Mouse (Mus musculus): ENCODE measurements at regions not wholly inside any gene's neighbourhood (a gene's known extent, or its start where the extent isn't known, plus 50 kb on each side); places are given as distances from the start of the nearest gene placed in this dataset.
A peak's percentile ranks its signal among the peaks of the same experiment; 100 is the strongest.

GRCm38 (mm10) chr14:71241655-71242390 is 642.2 kb upstream of the Fam160b2 start:
- Histone ChIP-seq H3K4me3 (ENCODE audit: low read depth, low read length) (no peak overlapping the region), H3K27ac (ENCODE audit: low read depth, low read length) (no peak overlapping the region), H3K9me3 (ENCODE audit: control insufficient read depth, low read length) (no peaks in the 10 kb centered on the region), H3K4me1 (replicated peaks; ENCODE audit: control insufficient read depth, insufficient read depth, low read length) (no peaks in the 10 kb centered on the region), H3K36me3 (ENCODE audit: control insufficient read depth, insufficient read depth, low read length) (no peaks in the 10 kb centered on the region), H3K27me3 (replicated peaks; ENCODE audit: control insufficient read depth, insufficient read depth, low read length) (no peaks in the 10 kb centered on the region), H3K9ac (ENCODE audit: low read depth, low read length) (no peak overlapping the region), H3K4me2 (no peak overlapping the region)
- 69% methylated on average over 10 of the region's 10 CpGs for WGBS
- no peak for ATAC-seq (replicated peaks; ENCODE audit: low FRiP score)
- no peak for DNase-seq (ENCODE audit: low spot score)

DNA sequence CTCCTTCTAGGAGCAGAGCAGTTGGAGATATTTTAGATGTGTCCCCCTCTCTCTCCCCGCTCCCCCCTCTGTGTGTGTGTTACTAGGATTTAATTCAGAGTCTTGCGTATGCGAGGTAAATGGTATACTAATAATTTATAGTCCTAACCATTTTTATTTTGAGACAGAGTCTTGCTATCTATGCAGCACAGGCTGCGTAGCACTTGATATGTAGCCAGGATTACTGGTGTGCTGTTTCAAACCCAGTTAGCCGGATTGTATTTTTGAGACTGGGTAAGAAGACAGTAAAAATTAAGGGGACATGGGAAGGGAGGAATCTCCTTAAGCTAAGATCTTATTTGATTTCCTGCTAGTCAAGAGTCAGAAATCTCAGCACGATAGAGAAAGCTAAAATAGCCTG is 636.6 kb upstream of the Fam160b2 start:
- H3K4me1 ChIP-seq (replicated peaks; ENCODE audit: control insufficient read depth, insufficient read depth, low read length), result peaks cover 6% of the 10 kb centered on the region; the same call in 1 of the 2 replicates
- H3K4me3 ChIP-seq (ENCODE audit: low read depth, low read length), result no peak overlapping the region
- no peaks in the 10 kb centered on the region for H3K27me3 ChIP-seq (replicated peaks; ENCODE audit: control insufficient read depth, insufficient read depth, low read length)
- no peak for ATAC-seq (replicated peaks; ENCODE audit: low FRiP score)
- H3K9ac ChIP-seq (ENCODE audit: low read depth, low read length), result no peak overlapping the region
- H3K9me3 ChIP-seq (ENCODE audit: control insufficient read depth, low read length), result no peaks in the 10 kb centered on the region
- H3K4me2 ChIP-seq, result no peak overlapping the region
- DNase-seq (ENCODE audit: low spot score), result no peak
- H3K27ac ChIP-seq (ENCODE audit: low read depth, low read length), result no peak overlapping the region
- WGBS, result 79% methylated on average over 6 of the region's 6 CpGs
- H3K36me3 ChIP-seq (ENCODE audit: control insufficient read depth, insufficient read depth, low read length), result no peaks in the 10 kb centered on the region

DNA sequence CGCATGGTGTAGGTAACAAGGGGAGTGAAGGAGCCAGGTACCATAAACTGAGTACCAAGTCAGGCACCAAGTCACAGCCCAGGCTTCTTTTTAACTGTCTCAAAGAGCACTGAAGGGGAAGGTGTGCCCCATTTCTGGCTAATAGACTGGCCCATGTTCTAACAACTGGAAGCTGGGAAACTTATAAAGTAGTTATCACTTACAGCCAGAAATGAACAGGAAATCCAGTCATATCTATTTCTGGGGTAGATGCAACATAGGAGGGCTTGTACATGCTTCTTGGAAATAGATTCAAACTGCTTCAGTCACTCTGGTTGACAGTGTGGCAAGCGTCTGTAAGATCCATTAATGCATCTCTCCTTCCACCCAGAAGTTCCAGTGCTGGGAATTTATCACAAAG is 635.3 kb upstream of the Fam160b2 start:
- DNase-seq (ENCODE audit: low spot score) (no peak), ATAC-seq (replicated peaks; ENCODE audit: low FRiP score) (peak; percentile 45; the same call in 1 of the 2 replicates)
- H3K9me3 ChIP-seq (ENCODE audit: control insufficient read depth, low read length), result no peaks in the 10 kb centered on the region
- H3K4me2 ChIP-seq, result no peak overlapping the region
- H3K4me1 ChIP-seq (replicated peaks; ENCODE audit: control insufficient read depth, insufficient read depth, low read length), result peaks cover 6% of the 10 kb centered on the region; the same call in 1 of the 2 replicates
- H3K36me3 ChIP-seq (ENCODE audit: control insufficient read depth, insufficient read depth, low read length), result no peaks in the 10 kb centered on the region
- no peak overlapping the region for H3K4me3 ChIP-seq (ENCODE audit: low read depth, low read length)
- H3K27ac ChIP-seq (ENCODE audit: low read depth, low read length), result no peak overlapping the region
- no peak overlapping the region for H3K9ac ChIP-seq (ENCODE audit: low read depth, low read length)
- WGBS, result 60% methylated on average over 2 of the region's 2 CpGs
- no peaks in the 10 kb centered on the region for H3K27me3 ChIP-seq (replicated peaks; ENCODE audit: control insufficient read depth, insufficient read depth, low read length)

- no peak overlapping the region for H3K4me2 ChIP-seq
- H3K27ac ChIP-seq (ENCODE audit: low read depth, low read length), result no peak overlapping the region
- ATAC-seq (replicated peaks; ENCODE audit: low FRiP score), result no peak
- peaks cover 8% of the 10 kb centered on the region; the same call in 1 of the 2 replicates for H3K4me1 ChIP-seq (replicated peaks; ENCODE audit: control insufficient read depth, insufficient read depth, low read length)
- H3K36me3 ChIP-seq (ENCODE audit: control insufficient read depth, insufficient read depth, low read length), result no peaks in the 10 kb centered on the region
- H3K27me3 ChIP-seq (replicated peaks; ENCODE audit: control insufficient read depth, insufficient read depth, low read length), result no peaks in the 10 kb centered on the region
- DNase-seq (ENCODE audit: low spot score), result no peak
- WGBS, result 47% methylated on average over 2 of the region's 2 CpGs
- H3K9ac ChIP-seq (ENCODE audit: low read depth, low read length), result no peak overlapping the region
- no peak overlapping the region for H3K4me3 ChIP-seq (ENCODE audit: low read depth, low read length)
- H3K9me3 ChIP-seq (ENCODE audit: control insufficient read depth, low read length), result no peaks in the 10 kb centered on the region
These were observed 634.6 kb upstream of the Fam160b2 start for GRCm38 (mm10) chr14:71234276-71234675.

DNA sequence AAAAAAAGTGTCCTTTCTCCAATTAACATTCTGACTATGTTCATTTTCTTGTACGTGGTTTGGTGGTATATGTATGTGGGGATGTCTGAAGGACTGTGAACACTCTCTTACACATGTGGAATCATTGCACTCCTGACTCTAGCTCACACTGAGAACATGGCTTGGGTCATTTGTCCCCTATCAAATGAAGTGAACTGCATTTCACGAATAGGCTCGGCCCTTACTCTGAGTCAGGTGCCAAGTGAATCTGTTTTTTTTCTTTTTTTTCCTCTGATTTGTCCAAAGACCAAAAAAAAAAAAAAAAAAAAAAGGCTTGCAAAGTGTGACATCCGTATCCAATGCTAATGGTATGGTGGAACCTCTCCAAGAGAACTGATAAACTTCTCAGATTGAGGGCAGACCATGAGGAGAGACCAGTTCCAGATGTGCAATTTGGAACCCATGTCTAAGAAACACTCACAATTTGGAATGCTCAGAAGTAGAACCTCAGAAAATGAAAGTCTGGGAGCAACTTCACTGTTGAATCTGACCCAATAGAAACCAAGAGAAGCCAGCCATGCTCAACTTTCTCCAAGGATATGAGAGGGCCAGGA is 631.7 kb upstream of the Fam160b2 start:
- H3K9ac ChIP-seq (ENCODE audit: low read depth, low read length), result no peak overlapping the region
- no peak overlapping the region for H3K27ac ChIP-seq (ENCODE audit: low read depth, low read length)
- no peak overlapping the region for H3K4me3 ChIP-seq (ENCODE audit: low read depth, low read length)
- 89% methylated on average over 4 of the region's 4 CpGs for WGBS
- no peaks in the 10 kb centered on the region for H3K9me3 ChIP-seq (ENCODE audit: control insufficient read depth, low read length)
- DNase-seq (ENCODE audit: low spot score) (no peak), ATAC-seq (replicated peaks; ENCODE audit: low FRiP score) (no peak)
- H3K36me3 ChIP-seq (ENCODE audit: control insufficient read depth, insufficient read depth, low read length), result no peaks in the 10 kb centered on the region
- H3K4me2 ChIP-seq, result no peak overlapping the region
- peaks cover 8% of the 10 kb centered on the region; the same call in 1 of the 2 replicates for H3K4me1 ChIP-seq (replicated peaks; ENCODE audit: control insufficient read depth, insufficient read depth, low read length)
- no peaks in the 10 kb centered on the region for H3K27me3 ChIP-seq (replicated peaks; ENCODE audit: control insufficient read depth, insufficient read depth, low read length)

DNA sequence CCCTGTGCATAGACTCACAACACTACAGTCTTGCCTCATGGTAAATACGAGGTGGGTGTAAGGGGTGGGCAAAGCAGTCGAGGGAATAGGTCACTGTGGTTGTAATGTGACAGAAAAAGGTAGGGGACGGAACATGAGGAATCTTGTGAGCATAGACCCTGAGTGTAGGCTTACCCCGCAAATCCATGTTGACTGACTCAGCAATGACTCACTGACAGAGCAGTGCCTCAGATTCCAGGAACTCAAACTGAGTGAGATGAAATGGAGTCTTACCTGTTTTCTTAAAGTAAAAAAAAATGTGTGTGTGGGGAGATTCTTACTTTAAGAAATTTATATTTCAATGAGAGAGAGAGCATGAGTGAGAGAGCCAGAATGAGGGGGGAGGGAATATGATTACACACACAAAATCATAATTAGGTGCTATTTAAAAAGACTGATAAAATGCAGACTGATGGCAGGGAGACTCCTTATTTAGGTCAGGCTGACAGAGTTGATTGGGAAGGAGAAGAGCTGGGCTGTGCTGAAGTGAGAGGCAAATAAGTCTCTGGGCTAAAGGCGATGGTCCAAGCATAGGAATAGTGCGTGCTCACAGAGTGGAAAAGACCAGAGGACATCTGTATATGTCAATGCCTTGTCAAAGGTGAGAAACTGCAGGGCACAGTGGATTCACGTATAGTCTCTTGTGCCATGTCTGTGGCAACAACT is 631.0 kb upstream of the Fam160b2 start:
- Histone ChIP-seq H3K27me3 (replicated peaks; ENCODE audit: control insufficient read depth, insufficient read depth, low read length) (no peaks in the 10 kb centered on the region), H3K4me1 (replicated peaks; ENCODE audit: control insufficient read depth, insufficient read depth, low read length) (peaks cover 8% of the 10 kb centered on the region; the same call in 1 of the 2 replicates), H3K4me3 (ENCODE audit: low read depth, low read length) (no peak overlapping the region), H3K4me2 (no peak overlapping the region), H3K9ac (ENCODE audit: low read depth, low read length) (no peak overlapping the region), H3K9me3 (ENCODE audit: control insufficient read depth, low read length) (no peaks in the 10 kb centered on the region), H3K27ac (ENCODE audit: low read depth, low read length) (no peak overlapping the region), H3K36me3 (ENCODE audit: control insufficient read depth, insufficient read depth, low read length) (no peaks in the 10 kb centered on the region)
- no peak for ATAC-seq (replicated peaks; ENCODE audit: low FRiP score)
- DNase-seq (ENCODE audit: low spot score), result no peak
- WGBS, result 80% methylated on average over 7 of the region's 7 CpGs

DNA sequence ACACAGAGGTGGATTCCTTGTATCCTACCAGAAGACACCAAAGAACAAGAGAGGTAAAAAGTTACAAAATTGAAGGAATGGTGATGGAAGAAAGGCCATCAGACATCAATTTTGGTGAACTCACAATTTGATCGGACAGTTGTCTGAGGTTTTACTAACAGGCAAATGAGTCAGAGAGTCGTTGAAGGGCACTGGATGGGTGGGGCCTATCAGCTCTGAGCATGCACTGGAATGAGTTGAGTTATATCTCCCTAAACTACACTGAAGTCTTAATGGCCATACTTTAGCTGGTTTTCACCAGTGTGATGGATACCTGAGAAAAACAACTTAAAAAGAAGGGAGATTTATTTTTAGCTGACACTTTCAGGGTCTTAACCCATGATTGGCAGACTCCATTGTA is 630.3 kb upstream of the Fam160b2 start:
- Histone ChIP-seq H3K9ac (ENCODE audit: low read depth, low read length) (no peak overlapping the region), H3K36me3 (ENCODE audit: control insufficient read depth, insufficient read depth, low read length) (no peaks in the 10 kb centered on the region), H3K4me3 (ENCODE audit: low read depth, low read length) (no peak overlapping the region), H3K4me1 (replicated peaks; ENCODE audit: control insufficient read depth, insufficient read depth, low read length) (peaks cover 7% of the 10 kb centered on the region; the same call in 1 of the 2 replicates), H3K27me3 (replicated peaks; ENCODE audit: control insufficient read depth, insufficient read depth, low read length) (no peaks in the 10 kb centered on the region), H3K9me3 (ENCODE audit: control insufficient read depth, low read length) (no peaks in the 10 kb centered on the region), H3K4me2 (no peak overlapping the region), H3K27ac (ENCODE audit: low read depth, low read length) (no peak overlapping the region)
- DNase-seq (ENCODE audit: low spot score) (no peak), ATAC-seq (replicated peaks; ENCODE audit: low FRiP score) (no peak; the same call in 1 of the 2 replicates)
- 50% methylated on average over 2 of the region's 2 CpGs for WGBS

GRCm38 (mm10) chr14:71228894-71229446 is 629.3 kb upstream of the Fam160b2 start:
- 0 out of 2 replicates have a peak, but pooled peaks cover 3% of the 10 kb centered on the region for H3K4me1 ChIP-seq (replicated peaks; ENCODE audit: control insufficient read depth, insufficient read depth, low read length)
- H3K4me3 ChIP-seq (ENCODE audit: low read depth, low read length), result no peak overlapping the region
- H3K27me3 ChIP-seq (replicated peaks; ENCODE audit: control insufficient read depth, insufficient read depth, low read length), result no peaks in the 10 kb centered on the region
- H3K9ac ChIP-seq (ENCODE audit: low read depth, low read length), result no peak overlapping the region
- ATAC-seq (replicated peaks; ENCODE audit: low FRiP score) (no peak), DNase-seq (ENCODE audit: low spot score) (no peak)
- no peak overlapping the region for H3K27ac ChIP-seq (ENCODE audit: low read depth, low read length)
- H3K36me3 ChIP-seq (ENCODE audit: control insufficient read depth, insufficient read depth, low read length), result no peaks in the 10 kb centered on the region
- H3K4me2 ChIP-seq, result no peak overlapping the region
- WGBS, result 81% methylated on average over 8 of the region's 8 CpGs
- H3K9me3 ChIP-seq (ENCODE audit: control insufficient read depth, low read length), result no peaks in the 10 kb centered on the region
